Mouse (Mus musculus) fibroblast of lung, adult 2 months (primary cell): Measurements from ENCODE around the gene Ticam1.

Experiments used
- DNase-seq: peaks from one replicate; pipeline ENCODE4 v3.0.0-alpha.2; 2011; ENCODE audit warnings: low read depth

Gene Ticam1

GRCm38 (mm10) chr17:56290388-56291170 is 14.0 kb upstream of the Ticam1 start:
- DNase-seq, result peak; percentile 96

GRCm38 (mm10) chr17:56289371-56290331 is 13.1 kb upstream of the Ticam1 start:
- no peak for DNase-seq

GRCm38 (mm10) chr17:56288866-56289265 is 12.3 kb upstream of the Ticam1 start:
- DNase-seq, result no peak

- DNase-seq, result no peak
Measured at GRCm38 (mm10) chr17:56287830-56288229, 11.2 kb upstream of the Ticam1 start.

- DNase-seq, result no peak
Measured at GRCm38 (mm10) chr17:56285995-56286394, 9.4 kb upstream of the Ticam1 start.

- no peak for DNase-seq
Measured at GRCm38 (mm10) chr17:56283316-56283715, 6.7 kb upstream of the Ticam1 start.

- DNase-seq, result no peak
Measured at GRCm38 (mm10) chr17:56282802-56283201, 6.2 kb upstream of the Ticam1 start.

- no peak for DNase-seq
Measured at GRCm38 (mm10) chr17:56281193-56281592, 4.6 kb upstream of the Ticam1 start.

- no peak for DNase-seq
Measured at GRCm38 (mm10) chr17:56279481-56280155, 3.0 kb upstream of the Ticam1 start.

GRCm38 (mm10) chr17:56278340-56278739 is 1.8 kb upstream of the Ticam1 start:
- no peak for DNase-seq

GRCm38 (mm10) chr17:56277567-56277893 is 944 bp upstream of the Ticam1 start:
- no peak for DNase-seq

- DNase-seq, result no peak
Measured at GRCm38 (mm10) chr17:56275842-56276480, 625 bp downstream of the Ticam1 start.

GRCm38 (mm10) chr17:56273986-56274385 is 2.6 kb downstream of the Ticam1 start:
- no peak for DNase-seq

- DNase-seq, result no peak
Measured at GRCm38 (mm10) chr17:56273482-56273881, 3.1 kb downstream of the Ticam1 start.

- no peak for DNase-seq
Measured at GRCm38 (mm10) chr17:56272644-56273043, 3.9 kb downstream of the Ticam1 start.

- DNase-seq, result no peak
Measured at GRCm38 (mm10) chr17:56271609-56272253, 4.9 kb downstream of the Ticam1 start.

GRCm38 (mm10) chr17:56269741-56270140 is 6.8 kb downstream of the Ticam1 start:
- no peak for DNase-seq

GRCm38 (mm10) chr17:56269153-56269630 is 7.4 kb downstream of the Ticam1 start:
- no peak for DNase-seq

GRCm38 (mm10) chr17:56266271-56266670 is 10.3 kb downstream of the Ticam1 start:
- DNase-seq, result no peak

- DNase-seq, result no peak
Measured at GRCm38 (mm10) chr17:56265869-56266268, 10.7 kb downstream of the Ticam1 start.

- no peak for DNase-seq
Measured at GRCm38 (mm10) chr17:56265011-56265410, 11.6 kb downstream of the Ticam1 start.
